Mouse (Mus musculus) lung, adult 2 months (tissue): ENCODE measurements at regions not wholly inside any gene's neighbourhood (a gene's known extent, or its start where the extent isn't known, plus 50 kb on each side); places are given as distances from the start of the nearest gene placed in this dataset.

Experiments used
- DNase-seq: peaks from one replicate; pipeline ENCODE4 v3.0.0; 2022
- H3K4me1 ChIP-seq: fragments of 200-500 bp; 2 replicates; pipeline ENCODE4 v1.6.1; 2011; ENCODE audit warnings: low read length; ENCODE audit not compliant: control insufficient read depth, insufficient read depth
- H3K4me3 ChIP-seq: fragments of 200-500 bp; replicated peaks from 2 replicates; pipeline ENCODE3; 2011; ENCODE audit warnings: low read depth, mild to moderate bottlenecking, control low read depth, low read length; ENCODE audit errors: extremely low read depth
- CTCF ChIP-seq: fragments of 200-500 bp; IDR thresholded peaks from 2 replicates; pipeline ENCODE4 v1.5.1; 2011; ENCODE audit warnings: mild to moderate bottlenecking, low read length, control low read depth; ENCODE audit not compliant: insufficient read depth
- POLR2A ChIP-seq: fragments of 200-500 bp; IDR thresholded peaks from 2 replicates; pipeline ENCODE4 v1.6.1; 2011; ENCODE audit warnings: low read depth, mild to moderate bottlenecking, control low read depth, low read length, borderline replicate concordance; ENCODE audit errors: extremely low read depth
- WGBS: fragments of 180-500 bp; shearing (Covaris S2); methylation state at CpG from one replicate; pipeline ENCODE4 v1.1.7; 2018; 5-methylcytosine and 5-hydroxymethylcytosine counted together

DNA sequence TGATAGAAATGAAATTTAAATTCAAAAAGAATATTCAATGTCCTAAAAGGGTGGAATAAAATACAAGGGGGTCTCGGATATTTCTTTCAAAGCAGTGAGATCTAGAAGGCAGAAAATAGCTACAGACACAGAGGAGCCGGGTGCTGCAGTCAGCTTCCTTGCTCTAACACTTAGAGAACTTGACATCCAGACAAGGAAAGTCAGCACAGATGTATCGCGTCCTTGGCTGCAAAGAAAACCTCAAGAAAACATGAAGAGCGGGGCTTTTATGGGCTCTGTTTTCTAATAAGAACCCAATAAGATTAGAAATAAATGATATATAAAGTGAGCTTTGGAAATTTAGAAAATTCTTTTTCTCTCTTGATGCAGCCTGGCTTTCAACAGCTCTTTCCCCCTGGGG, 53.1 kb upstream of the Glis3 start:
- WGBS = 66% methylated on average over 5 of the region's 5 CpGs
- Histone ChIP-seq H3K4me3 (no peak overlapping the region), H3K4me1 (no peaks in the 10 kb centered on the region)
- TF ChIP-seq CTCF = no peak
- DNase-seq = no peak

DNA sequence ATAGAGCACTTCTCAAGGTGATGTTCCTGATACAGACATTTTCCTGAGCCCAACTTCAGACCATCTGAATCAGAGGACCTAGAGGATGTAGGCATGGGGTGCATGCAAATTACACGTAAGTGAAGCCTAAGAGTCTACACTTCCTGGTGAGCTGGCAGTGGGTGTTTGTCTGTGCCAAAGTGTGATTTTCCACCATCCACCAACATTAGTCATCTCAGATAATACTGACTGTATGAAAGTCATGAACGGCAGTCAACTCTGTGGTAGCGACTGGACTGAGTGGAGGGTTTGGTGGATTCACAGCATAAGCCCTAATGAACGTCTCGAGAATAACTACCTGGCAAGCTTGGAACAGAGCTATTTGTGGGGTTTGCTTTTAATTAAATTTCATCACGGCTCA, 53.9 kb upstream of the Glis3 start:
- DNase-seq = no peak
- Histone ChIP-seq H3K4me1 (no peaks in the 10 kb centered on the region), H3K4me3 (no peak overlapping the region)
- WGBS = 86% methylated on average over 6 of the region's 6 CpGs
- TF ChIP-seq POLR2A (no peak), CTCF (no peak)

DNA sequence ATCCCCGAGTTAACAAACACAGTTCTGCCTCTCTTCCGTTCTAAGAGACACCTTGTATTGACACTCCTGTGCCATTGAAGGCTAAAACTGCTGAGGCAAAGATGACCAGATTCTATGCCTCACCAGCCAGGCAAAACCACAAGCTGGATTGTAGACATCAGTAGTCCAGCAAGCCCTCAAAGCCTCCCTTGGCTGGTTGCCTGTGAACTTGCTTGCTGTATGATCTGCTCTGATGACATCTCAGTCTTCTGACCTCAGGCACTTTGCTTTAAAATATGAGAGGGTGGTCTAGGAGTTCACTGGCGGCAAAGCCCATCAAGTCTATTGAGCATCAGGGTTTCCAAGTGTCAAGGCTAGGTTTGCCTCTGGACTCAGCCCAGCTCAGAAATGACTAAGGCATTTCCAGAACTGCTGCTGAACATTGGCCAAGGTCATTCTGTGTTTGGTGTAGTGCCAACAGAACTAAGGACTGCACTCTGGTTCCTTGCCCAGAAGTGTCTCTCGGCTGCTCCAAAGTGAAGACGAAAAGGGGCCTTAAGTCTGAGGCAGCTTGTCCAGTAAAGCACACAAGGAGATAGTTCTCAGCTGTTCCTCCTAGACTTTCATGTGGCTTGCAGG, 63.4 kb upstream of the Glis3 start:
- DNase-seq = peak; percentile 17

GRCm38 (mm10) chr19:28745105-28745504, 65.2 kb upstream of the Glis3 start:
- Histone ChIP-seq H3K4me1 (peaks cover 5% of the 10 kb centered on the region), H3K4me3 (no peak overlapping the region)
- DNase-seq = no peak
- WGBS = 54% methylated on average over 2 of the region's 2 CpGs
- TF ChIP-seq POLR2A (no peak), CTCF (no peak)

More for the DNA sequence above, 63.4 kb upstream of the Glis3 start:
- Histone ChIP-seq H3K4me3 (no peak overlapping the region), H3K4me1 (peaks cover 5% of the 10 kb centered on the region)
- WGBS = 40% methylated on average over 5 of the region's 5 CpGs
- no peak for TF ChIP-seq POLR2A
- no peak for TF ChIP-seq CTCF

GRCm38 (mm10) chr19:28745534-28745933, 65.7 kb upstream of the Glis3 start:
- H3K4me1 ChIP-seq = peaks cover 5% of the 10 kb centered on the region
- WGBS = 30% methylated on average over 8 of the region's 8 CpGs
- no peak overlapping the region for H3K4me3 ChIP-seq
- TF ChIP-seq CTCF = no peak
- TF ChIP-seq POLR2A = no peak
- DNase-seq = no peak

DNA sequence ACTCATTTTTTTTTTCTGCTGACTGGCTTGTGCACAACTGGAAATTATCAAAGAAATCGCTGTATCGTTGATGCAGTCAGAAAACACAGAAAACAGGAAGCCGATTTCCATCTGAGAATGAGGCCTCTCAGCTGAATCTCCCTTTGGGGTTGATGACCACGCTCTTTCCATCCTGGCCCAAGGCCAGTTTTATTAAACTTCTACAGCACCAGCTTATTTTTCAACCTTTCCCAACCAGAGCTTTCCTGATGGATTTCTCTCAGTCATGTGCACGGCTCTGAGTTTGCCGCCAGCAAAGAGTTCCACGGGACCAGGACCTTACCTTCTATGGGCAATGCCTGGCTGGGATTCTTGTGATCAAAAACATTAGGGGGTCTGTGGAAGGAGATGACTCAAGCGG, 71.2 kb upstream of the Glis3 start:
- Histone ChIP-seq H3K4me3 (no peak overlapping the region), H3K4me1 (no peaks in the 10 kb centered on the region)
- no peak for DNase-seq
- WGBS = 65% methylated on average over 8 of the region's 8 CpGs
- TF ChIP-seq POLR2A = no peak
- no peak for TF ChIP-seq CTCF

GRCm38 (mm10) chr19:28758854-28759253, 76.0 kb upstream of the Slc1a1 start:
- DNase-seq = peak; percentile 38
- no peak overlapping the region for H3K4me3 ChIP-seq
- TF ChIP-seq CTCF = peak; percentile 80
- no peak for TF ChIP-seq POLR2A
- 44% methylated on average over 7 of the region's 7 CpGs for WGBS
- H3K4me1 ChIP-seq = no peaks in the 10 kb centered on the region

GRCm38 (mm10) chr19:28764795-28765360, 70.0 kb upstream of the Slc1a1 start:
- TF ChIP-seq CTCF (no peak), POLR2A (no peak)
- no peak for DNase-seq
- 61% methylated on average over 11 of the region's 11 CpGs for WGBS
- Histone ChIP-seq H3K4me1 (no peaks in the 10 kb centered on the region), H3K4me3 (no peak overlapping the region)

- TF ChIP-seq POLR2A (no peak), CTCF (no peak)
- no peak for DNase-seq
- Histone ChIP-seq H3K4me1 (no peaks in the 10 kb centered on the region), H3K4me3 (no peak overlapping the region)
- WGBS = 38% methylated on average over 5 of the region's 5 CpGs
Measured at GRCm38 (mm10) chr19:28768218-28768617, 66.6 kb upstream of the Slc1a1 start.

DNA sequence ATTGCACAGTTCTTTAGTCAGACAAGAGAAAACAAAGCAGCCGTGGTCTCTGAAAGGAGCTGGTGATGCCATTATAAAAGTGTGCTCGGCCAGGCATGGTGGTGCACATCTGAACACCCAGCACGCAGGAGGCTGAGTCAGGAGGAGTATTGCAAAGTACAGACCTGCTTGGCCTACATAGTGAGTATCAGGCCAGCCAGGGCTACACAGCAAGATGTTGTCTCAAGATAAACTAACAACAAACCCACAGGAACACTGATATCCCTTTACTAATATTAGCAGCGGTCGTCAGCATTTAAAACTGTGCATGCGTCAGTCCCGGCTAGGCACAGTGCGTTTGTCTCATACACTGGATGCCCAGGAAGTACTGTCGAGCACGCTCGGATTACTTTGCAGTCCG, 64.4 kb upstream of the Slc1a1 start:
- H3K4me1 ChIP-seq = no peaks in the 10 kb centered on the region
- H3K4me3 ChIP-seq = no peak overlapping the region
- WGBS = 81% methylated on average over 12 of the region's 12 CpGs
- TF ChIP-seq POLR2A (no peak), CTCF (no peak)
- DNase-seq = no peak
